Mouse (Mus musculus) midbrain, embryonic 16.5 days (tissue): ENCODE data around the gene Brd3os. TPM values are rescaled to one million over a fixed set of nuclear protein-coding genes. Genes with fewer than 3 reads are reported as not detected.

Source experiments
- ATAC-seq: fragments of 200-750 bp; cut with Nextera tagmentation; 2 replicates; pipeline ENCODE4 v1.8.0; 2017; ENCODE audit warnings: moderate TSS enrichment
- H3K27ac ChIP-seq: fragments of 300-500 bp; sonication (generic); 2 replicates; pipeline ENCODE4 v1.5.1; 2014; ENCODE audit warnings: mild to moderate bottlenecking, low read length, mixed read lengths
- H3K27me3 ChIP-seq: fragments of 300-500 bp; sonication (generic); 2 replicates; pipeline ENCODE4 v1.6.1; 2014; ENCODE audit warnings: low read depth, low read length, mixed read lengths; ENCODE audit not compliant: control insufficient read depth, insufficient read depth
- H3K36me3 ChIP-seq: fragments of 300-500 bp; sonication (generic); 2 replicates; pipeline ENCODE4 v1.6.1; 2014; ENCODE audit warnings: mild to moderate bottlenecking, low read length, moderate library complexity, mixed read lengths; ENCODE audit not compliant: control insufficient read depth, insufficient read depth
- H3K4me1 ChIP-seq: fragments of 300-500 bp; sonication (generic); 2 replicates; pipeline ENCODE4 v1.6.1; 2014; ENCODE audit warnings: mild to moderate bottlenecking, low read length, mixed read lengths; ENCODE audit not compliant: control insufficient read depth, insufficient read depth
- H3K4me2 ChIP-seq: fragments of 300-500 bp; sonication (generic); 2 replicates; pipeline ENCODE4 v1.6.1; 2014; ENCODE audit warnings: mild to moderate bottlenecking, low read length, mixed read lengths
- H3K4me3 ChIP-seq: fragments of 300-500 bp; sonication (generic); 2 replicates; pipeline ENCODE4 v1.5.1; 2014; ENCODE audit warnings: low read depth, mild to moderate bottlenecking, low read length, moderate library complexity, mixed read lengths
- H3K9ac ChIP-seq: fragments of 300-500 bp; sonication (generic); 2 replicates; pipeline ENCODE4 v1.6.1; 2014; ENCODE audit warnings: low read depth, low read length, mixed read lengths
- H3K9me3 ChIP-seq: fragments of 300-500 bp; sonication (generic); replicated peaks from 2 replicates; pipeline ENCODE4 v1.6.1; 2014; ENCODE audit warnings: mild to moderate bottlenecking, low read length, mixed read lengths; ENCODE audit not compliant: control insufficient read depth, poor library complexity, severe bottlenecking
- WGBS: fragments of 180-500 bp; shearing (Covaris S2); extraction: QIAGEN DNeasy Blood & Tissue Kit; methylation state at CpG from one replicate; pipeline ENCODE4 v1.1.7; 2014; 5-methylcytosine and 5-hydroxymethylcytosine counted together
- polyA plus RNA-seq: library from polyadenylated mRNA; unstranded; fragments of >200 nt; fragmentation: Nextera tagmentation; extraction: Ambion mirVana; gene quantifications from 2 replicates; pipeline ENCODE4 v1.2.1, GENCODE M21; 2015

The Brd3os gene
- polyA plus RNA-seq, 1 experiment from 2014 or later, result 43.0 TPM

DNA sequence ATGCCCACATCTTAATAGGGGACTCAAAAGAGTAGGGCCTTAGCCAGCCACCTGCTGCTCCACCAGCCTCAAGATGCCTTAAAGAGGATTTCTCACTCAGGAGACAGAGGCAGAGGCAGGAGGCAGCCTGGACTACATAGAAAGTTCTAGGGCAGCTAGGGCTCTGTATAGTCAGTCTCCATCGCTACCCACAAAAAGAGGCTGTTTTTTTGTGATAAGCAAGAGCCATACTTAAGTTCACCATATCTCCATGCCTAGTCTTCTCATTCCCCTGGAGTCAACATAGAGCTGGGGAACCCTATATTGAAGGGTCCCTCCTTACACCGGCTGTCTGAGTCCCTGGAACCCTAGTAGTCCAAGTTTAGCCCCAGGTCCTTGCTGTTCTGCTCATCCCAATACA, 28.4 kb downstream of the Brd3os start:
- no peak overlapping the region for H3K9ac ChIP-seq
- H3K4me3 ChIP-seq, result no peak overlapping the region
- no peaks in the 10 kb centered on the region for H3K27me3 ChIP-seq
- H3K4me2 ChIP-seq, result no peak overlapping the region
- no peaks in the 10 kb centered on the region for H3K9me3 ChIP-seq
- ATAC-seq, result no peak
- 95% methylated on average over 2 of the region's 2 CpGs for WGBS
- no peak overlapping the region for H3K27ac ChIP-seq
- no peaks in the 10 kb centered on the region for H3K36me3 ChIP-seq
- peaks cover 39% of the 10 kb centered on the region for H3K4me1 ChIP-seq

DNA sequence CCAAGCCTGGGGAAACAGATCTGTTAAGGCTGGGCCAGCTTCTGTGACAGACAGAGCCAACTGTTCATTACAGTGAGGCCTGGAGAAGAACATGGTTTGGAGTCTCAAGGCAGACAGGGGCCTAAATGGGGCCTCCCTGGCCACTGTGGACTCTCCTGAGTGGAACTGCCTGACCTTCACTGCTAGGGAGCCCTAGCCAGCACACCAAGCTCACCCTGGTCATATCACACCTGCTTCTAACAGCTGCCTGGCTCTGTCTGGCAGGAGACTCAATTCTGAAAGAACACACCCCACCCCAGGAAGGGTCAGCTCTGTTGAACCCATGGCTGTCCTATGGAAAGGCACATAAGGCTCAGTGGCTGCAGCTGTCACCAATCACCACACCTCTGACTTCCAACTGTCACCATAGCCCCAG, 29.1 kb downstream of the Brd3os start:
- Histone ChIP-seq H3K4me3 (no peak overlapping the region), H3K9ac (no peak overlapping the region), H3K9me3 (no peaks in the 10 kb centered on the region), H3K27me3 (no peaks in the 10 kb centered on the region), H3K4me1 (peaks cover 39% of the 10 kb centered on the region), H3K36me3 (no peaks in the 10 kb centered on the region), H3K27ac (no peak overlapping the region), H3K4me2 (no peak overlapping the region)
- no peak for ATAC-seq

DNA sequence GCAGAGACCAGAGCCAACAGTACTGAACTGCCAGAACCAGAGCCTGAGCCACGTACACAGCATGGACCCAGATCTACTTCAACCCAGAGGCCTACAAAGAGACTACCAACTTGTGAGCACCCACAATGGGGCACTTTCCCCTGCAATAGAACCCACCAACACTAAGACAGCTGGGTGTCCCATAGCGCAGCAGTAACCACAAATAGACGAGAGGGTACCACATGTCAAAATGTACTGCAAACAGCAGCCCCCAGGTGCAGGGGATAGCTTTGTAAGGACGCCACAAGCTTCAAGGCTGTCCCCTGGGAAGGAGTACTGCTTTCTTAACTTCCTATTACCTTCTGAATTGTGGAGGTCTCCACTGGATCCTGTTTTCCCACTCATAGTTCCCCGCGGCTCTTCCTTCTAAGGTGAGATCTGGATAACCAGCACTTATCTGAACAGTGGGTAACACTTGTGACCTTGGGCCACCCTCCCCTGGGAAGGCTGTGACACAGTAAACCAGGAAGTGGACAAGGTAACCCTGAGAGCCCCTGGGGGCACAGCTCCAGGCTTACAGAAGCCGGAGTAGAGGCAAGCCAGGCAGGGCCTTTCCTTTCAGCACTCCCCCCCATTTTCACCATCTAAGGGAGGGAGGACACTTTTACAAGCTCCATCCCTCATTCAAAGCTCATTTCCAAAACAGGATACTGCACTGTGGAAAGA, 31.1 kb downstream of the Brd3os start:
- Histone ChIP-seq H3K9ac (peak overlapping the region; percentile 95), H3K4me2 (peak overlapping the region; percentile 99), H3K36me3 (no peaks in the 10 kb centered on the region), H3K4me1 (peaks cover 43% of the 10 kb centered on the region), H3K27ac (no peak overlapping the region), H3K27me3 (no peaks in the 10 kb centered on the region), H3K4me3 (peak overlapping the region; percentile 15), H3K9me3 (no peaks in the 10 kb centered on the region)
- 75% methylated on average over 7 of the region's 7 CpGs for WGBS
- ATAC-seq, result no peak

DNA sequence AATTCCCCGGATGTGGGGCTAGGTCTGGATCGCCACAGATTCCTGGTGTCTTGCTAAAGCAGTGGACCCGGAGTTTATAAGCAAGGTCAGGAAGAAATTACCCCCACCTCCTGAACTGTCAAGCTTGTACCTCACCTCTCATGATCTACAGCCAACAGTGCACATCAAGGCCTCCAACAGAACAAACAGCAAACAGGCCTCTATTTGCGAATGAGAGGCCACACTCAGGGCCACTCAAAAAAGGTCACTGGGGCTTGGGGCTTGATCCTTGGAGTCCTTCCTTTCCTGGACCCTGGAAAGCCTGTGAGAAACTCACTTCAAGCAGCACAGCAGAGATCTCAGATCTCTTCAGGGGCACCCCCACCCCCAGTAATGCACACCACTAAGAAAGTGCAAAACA, 31.8 kb downstream of the Brd3os start:
- H3K4me3 ChIP-seq, result peak overlapping the region; percentile 99
- H3K4me1 ChIP-seq, result peaks cover 43% of the 10 kb centered on the region
- H3K27ac ChIP-seq, result no peak overlapping the region
- peak overlapping the region; percentile 95 for H3K9ac ChIP-seq
- no peaks in the 10 kb centered on the region for H3K9me3 ChIP-seq
- H3K4me2 ChIP-seq, result peak overlapping the region; percentile 99
- H3K36me3 ChIP-seq, result no peaks in the 10 kb centered on the region
- 42% methylated on average over 4 of the region's 4 CpGs for whole genome bisulfite sequencing
- ATAC-seq, result no peak
- no peaks in the 10 kb centered on the region for H3K27me3 ChIP-seq

DNA sequence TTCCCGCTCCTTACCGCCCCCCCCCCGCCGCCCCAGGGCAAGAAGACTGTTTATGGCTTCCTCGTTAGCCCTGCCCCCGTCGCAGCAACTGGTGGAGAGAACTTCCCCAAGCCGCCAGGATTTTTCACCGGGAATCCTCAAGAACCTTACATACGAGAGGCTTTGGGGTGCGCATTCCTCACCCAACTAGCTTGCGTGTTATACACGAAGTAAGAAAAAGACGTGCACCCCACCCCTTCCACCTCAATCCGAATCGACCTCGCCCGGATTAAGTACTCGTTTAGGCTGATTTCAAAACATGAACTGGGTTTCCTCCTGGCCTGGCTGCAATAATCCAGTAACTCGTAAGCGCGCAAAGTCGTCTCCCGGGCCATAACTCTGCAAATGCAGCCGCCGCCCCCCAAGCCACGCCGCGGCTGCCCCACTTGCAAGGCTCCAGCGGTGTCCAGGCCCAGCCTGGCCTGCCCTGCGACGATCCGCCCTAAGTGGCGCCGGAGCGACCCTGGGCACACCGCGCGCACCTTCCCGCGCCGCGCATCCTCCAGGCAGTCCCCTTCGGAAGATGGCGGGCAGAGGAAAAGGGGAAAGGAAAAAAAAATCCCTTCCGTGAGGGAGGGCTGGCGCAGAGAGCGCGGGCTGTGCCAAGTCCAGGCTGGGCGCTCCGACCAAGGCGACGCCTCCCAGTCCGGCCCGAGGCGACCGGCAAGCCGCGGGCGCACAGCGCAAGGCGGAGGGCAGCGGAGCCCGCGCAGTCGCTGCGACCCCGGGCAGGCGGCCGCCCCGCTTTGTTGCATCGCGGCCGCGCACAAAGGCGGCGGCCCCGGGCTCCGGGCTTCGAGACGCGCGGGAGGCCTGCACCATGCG, 32.7 kb downstream of the Brd3os start:
- Histone ChIP-seq H3K4me3 (peak overlapping the region; percentile 99), H3K36me3 (no peaks in the 10 kb centered on the region), H3K9me3 (no peaks in the 10 kb centered on the region), H3K9ac (peak overlapping the region; percentile 95), H3K27ac (peak overlapping the region; percentile 95), H3K27me3 (no peaks in the 10 kb centered on the region), H3K4me1 (peaks cover 43% of the 10 kb centered on the region), H3K4me2 (peak overlapping the region; percentile 99)
- under 1% methylated on average over 78 of the region's 84 CpGs for WGBS
- peak; percentile 59 for ATAC-seq

DNA sequence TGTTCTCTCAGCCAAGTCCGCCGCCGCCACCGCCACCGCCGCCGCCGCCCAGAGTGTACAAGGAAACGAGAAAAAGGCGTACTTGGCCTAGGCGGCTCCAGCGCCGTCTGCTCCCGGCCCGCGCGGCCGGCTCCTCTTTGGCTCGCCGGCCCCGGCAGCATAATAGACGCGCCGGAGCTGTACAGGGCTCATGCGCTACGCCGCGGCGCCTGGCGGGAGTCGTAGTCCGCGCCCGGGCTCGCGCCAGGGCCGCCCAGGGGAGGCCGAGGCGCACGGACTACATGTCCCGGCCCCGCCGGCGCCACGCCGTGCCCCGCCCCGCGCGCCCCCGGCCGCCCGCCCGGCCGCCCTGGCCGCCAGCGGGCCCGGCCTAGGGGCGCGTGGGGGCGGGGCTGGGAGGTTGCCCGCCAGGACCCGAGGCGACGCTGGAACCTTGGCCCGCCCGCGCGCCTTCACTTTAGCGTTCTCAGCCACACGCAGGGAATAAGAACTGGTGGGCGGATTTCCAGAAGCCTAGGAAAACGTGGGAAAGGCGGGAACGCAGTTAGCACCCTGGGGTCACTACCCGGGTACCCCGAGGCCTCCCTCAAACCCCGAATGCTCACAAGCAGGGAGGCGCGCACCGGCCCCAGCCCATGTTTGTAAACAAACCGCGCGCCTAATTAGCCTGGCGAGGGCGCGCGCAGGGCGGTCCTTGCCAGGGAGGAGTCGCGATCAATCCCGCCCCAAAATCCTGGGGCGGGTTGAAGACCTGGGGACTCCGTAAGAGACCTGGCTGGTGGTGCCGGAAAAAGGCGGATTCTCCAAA, 33.6 kb downstream of the Brd3os start:
- no peaks in the 10 kb centered on the region for H3K9me3 ChIP-seq
- peak overlapping the region; percentile 99 for H3K4me3 ChIP-seq
- no peaks in the 10 kb centered on the region for H3K27me3 ChIP-seq
- H3K36me3 ChIP-seq, result no peaks in the 10 kb centered on the region
- under 1% methylated on average over 61 of the region's 96 CpGs for WGBS
- peak overlapping the region; percentile 95 for H3K9ac ChIP-seq
- peaks cover 37% of the 10 kb centered on the region for H3K4me1 ChIP-seq
- H3K4me2 ChIP-seq, result peak overlapping the region; percentile 99
- H3K27ac ChIP-seq, result peak overlapping the region; percentile 95
- peak; percentile 99 for ATAC-seq

DNA sequence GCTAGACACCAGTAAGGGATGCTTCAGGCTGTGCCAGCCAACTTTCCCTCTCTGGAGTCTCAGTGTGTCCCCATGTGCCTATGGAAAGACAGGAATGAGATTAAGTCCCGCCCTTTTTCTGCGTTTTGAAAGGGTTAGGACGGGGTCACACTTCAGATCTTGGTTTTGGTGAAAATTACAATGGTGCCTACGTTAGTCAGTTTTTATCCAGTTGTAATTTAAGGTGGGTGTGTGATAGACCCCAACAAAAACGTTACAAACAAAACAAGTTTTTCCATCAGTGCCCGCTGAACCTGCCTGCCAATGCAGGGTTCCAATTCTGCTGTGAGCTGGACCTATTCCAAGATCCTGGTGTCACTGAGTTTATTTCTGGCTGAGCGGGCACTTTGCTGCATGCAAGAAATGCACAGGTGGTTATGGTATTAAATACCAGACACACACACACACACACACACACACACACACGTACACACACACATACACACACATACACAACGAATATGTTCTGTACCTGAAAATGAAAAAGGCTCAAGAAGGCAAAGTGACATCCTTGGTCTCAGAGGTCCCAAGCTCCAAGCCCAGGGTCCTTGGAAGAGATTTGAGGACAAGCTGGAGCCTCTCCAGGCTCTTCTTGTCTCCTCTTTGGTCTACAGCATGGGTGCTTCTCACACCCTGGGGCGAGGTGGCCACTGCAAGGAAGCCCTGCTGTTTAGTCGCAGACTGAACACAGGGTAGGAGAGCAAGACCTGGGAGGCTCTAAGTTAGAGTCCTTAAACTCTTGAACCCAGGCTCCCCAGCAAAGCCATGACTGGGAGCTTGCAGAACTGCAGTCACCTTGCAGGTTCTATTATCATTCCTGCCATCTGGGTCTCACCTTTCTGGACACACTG, 34.4 kb downstream of the Brd3os start:
- H3K4me2 ChIP-seq, result peak overlapping the region; percentile 99
- H3K9ac ChIP-seq, result peak overlapping the region; percentile 95
- H3K9me3 ChIP-seq, result no peaks in the 10 kb centered on the region
- WGBS, result 28% methylated on average over 11 of the region's 11 CpGs
- no peaks in the 10 kb centered on the region for H3K36me3 ChIP-seq
- H3K4me3 ChIP-seq, result peak overlapping the region; percentile 99
- peaks cover 33% of the 10 kb centered on the region for H3K4me1 ChIP-seq
- no peaks in the 10 kb centered on the region for H3K27me3 ChIP-seq
- ATAC-seq, result no peak
- H3K27ac ChIP-seq, result peak overlapping the region; percentile 90

DNA sequence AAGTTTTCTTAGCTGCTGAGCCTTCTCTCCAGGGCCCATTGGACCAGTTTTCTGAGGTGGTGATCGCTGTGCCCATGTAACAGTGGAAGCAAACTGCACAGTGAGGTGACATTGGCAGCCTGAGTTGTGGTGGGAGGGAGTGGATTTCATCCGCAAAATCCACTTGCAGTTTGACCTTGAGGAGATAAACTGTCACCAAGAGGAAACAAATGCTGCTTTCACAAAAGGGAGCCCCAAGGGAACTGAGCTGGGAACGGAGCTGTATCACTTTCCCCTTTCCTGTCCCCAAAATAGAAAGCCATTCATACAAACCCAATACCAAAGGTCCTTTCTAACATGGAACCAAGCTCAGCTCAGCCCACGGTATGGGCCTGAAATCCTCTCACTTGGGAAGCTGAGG, 37.7 kb downstream of the Brd3os start:
- 86% methylated on average over 4 of the region's 4 CpGs for WGBS
- Histone ChIP-seq H3K9me3 (no peaks in the 10 kb centered on the region), H3K4me1 (peaks cover 4% of the 10 kb centered on the region), H3K27me3 (no peaks in the 10 kb centered on the region), H3K27ac (no peak overlapping the region), H3K9ac (no peak overlapping the region), H3K4me3 (no peak overlapping the region), H3K4me2 (no peak overlapping the region), H3K36me3 (no peaks in the 10 kb centered on the region)
- no peak for ATAC-seq
